Mouse (Mus musculus) kidney, postnatal 10 days (tissue): ENCODE results near the gene Fstl5.
"Not testable (repeated sequence)": the region's sequence is repeated elsewhere in the genome, so short reads cannot be mapped to it uniquely, and the experiment has no call there.

Source experiments
- DNase-seq: peaks from one replicate; pipeline ENCODE4 v3.0.0; 2021; ENCODE audit warnings: mixed read lengths

The Fstl5 gene

DNA sequence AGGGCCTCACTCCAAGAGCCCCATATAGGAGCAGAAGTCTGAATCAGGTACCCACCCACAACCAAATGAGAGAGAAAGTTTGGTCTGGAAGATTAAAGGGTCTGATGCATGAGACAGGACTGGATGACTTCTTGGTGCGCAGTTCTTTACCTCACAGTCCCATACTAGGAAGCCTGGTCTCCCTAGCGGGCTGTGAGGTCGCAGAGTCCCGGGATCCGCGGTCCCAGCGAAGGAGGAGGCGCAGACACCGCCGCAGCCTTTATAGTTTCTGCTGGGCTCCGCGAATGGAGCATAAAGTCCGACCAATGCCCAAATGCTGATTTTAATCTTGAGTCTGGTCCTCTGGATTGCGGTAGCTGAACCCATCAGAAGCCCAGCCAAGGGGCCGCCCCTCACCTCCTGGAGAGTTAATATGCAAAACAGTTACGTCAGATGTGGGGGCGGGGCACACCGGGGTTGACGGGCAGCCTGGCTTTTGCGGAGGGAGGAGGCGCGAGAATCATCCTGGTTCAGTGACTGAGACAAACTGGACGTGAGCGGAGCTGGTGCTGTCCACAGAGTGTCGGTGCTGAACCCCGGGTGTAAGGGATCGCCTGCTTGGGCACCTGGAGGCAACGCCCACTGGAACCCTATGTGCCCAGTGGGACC is at the start of gene Fstl5:
Gene Fstl5, plus strand, starts transcription at position 211 of the 648 bp plus-strand sequence.
- peak; percentile 80 for DNase-seq

GRCm38 (mm10) chr3:76025523-76025922 is 48.5 kb upstream of the Fstl5 start:
- DNase-seq: no peak

GRCm38 (mm10) chr3:76051124-76051523 is 22.9 kb upstream of the Fstl5 start:
- no peak for DNase-seq

DNA sequence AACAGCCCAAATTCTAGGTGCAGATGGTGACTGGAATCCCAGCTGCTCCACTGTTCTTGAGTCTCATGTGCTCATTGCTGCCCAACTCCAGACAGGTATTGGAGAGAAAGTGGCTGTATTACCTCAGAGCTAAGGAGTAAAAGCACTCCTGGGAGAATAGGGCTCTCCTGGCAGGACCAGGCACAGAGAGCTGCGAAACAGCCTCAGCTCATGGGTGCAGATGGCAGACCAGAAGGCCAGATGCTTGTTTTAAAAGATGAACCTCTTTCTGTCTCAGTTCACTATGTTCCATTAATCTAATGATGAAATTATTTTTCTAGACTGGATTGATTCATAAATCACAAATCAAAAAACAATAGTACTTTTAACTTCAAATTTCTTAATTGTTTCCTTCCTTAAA is 12.1 kb upstream of the Fstl5 start:
- no peak for DNase-seq

GRCm38 (mm10) chr3:76067920-76068319 is 6.2 kb upstream of the Fstl5 start:
- no peak for DNase-seq

DNA sequence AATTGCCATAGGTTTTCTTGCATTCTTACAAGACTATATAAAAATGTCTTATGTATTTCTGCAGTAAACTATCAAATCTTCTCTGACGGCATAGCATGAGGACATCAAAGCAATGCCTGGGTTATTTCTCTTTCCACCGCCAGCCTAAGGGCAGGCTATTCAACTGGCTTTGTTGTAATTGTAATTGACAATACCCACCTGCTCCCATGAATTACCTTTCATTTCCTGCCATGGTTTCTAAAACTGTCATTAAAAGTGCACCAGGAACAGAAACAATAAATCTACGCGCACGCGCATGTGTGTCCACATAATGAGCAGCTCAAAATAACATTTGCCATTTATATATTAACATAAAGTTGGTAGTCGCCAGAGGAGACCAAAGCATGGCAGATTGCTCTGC is 1.2 kb upstream of the Fstl5 start:
- no peak for DNase-seq

DNA sequence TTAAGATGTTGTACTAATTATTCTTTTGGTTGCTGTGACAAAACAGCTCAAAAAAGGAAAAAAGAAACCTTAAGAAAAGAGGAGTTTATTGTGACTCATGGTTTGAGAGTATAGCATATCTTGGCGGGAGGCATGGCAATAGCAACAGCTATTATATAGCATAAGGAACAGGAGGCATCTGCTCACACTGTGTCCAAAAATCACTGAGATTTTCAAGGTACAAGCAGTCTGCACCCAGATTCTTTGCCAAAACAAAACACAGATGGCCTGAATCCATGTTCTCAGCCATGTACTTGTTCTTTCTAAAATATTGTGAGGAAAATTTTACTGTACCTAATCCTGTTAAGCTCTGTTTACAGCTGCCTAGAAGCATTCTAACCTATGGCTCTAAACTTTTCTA is 66.4 kb downstream of the Fstl5 start:
- no peak for DNase-seq

- DNase-seq: no peak
Observed at GRCm38 (mm10) chr3:76147846-76148245, 73.8 kb downstream of the Fstl5 start.

DNA sequence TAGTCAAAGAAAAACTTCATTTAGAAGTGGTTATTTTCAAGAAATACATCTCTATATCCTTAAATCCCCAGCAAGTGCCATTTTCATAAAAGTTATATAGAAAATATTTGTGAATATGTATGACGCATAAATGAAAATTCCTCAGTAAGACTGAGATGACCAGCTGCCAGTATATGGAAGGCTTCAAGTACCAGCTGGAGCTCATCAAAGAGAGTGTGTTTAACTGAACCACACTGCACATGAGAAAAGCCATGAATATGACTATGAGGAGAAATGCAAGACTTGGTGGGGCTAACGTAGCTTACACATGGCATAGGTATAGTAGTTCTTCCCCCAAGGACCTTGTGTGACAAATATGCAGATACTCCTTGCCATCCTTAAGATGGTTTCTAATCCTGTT is 164.8 kb downstream of the Fstl5 start:
- DNase-seq: no peak

GRCm38 (mm10) chr3:76251385-76251784 is 177.3 kb downstream of the Fstl5 start:
- no peak for DNase-seq

DNA sequence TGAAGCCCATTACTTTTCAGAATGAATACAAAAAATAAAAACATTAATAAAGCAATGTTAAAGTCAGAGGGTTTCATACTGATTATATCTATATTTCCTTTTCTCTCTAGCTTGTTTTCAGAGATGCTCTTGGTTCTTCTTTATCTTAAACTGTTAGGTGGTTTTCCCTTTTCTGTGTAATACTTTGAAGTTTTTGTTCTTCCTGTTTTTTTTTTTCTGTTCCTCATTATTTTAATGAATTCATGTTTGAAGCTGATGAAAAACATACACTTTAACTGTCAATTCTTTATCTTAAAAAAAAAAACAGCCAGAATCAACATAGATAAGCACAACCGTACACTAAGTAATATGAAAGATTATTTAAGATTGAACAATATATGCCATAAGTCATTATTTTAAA is 218.9 kb downstream of the Fstl5 start:
- no peak for DNase-seq

GRCm38 (mm10) chr3:76294394-76294793 is 220.3 kb downstream of the Fstl5 start:
- DNase-seq: no peak

- DNase-seq: no peak
Observed at GRCm38 (mm10) chr3:76301026-76301773, 227.1 kb downstream of the Fstl5 start.

GRCm38 (mm10) chr3:76316991-76317390 is 242.9 kb downstream of the Fstl5 start:
- DNase-seq: no peak

DNA sequence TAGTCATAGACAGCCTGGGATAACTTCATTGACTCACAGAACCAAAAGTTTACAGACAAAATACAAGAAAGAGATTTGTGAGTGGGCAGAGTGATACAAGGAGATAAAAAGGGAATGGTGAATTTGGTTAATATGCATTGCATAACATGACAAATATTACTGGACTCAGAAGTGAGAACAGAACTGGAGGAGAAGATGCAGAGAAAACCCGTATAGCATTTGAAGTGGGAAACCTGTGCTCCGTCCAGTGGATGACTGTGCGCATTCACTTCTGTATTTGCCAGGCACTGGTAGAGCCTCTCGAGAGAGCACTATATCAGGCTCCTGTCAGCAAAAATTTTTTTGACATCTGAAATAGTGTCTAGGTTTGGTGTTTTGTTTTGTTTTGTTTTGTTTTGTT is 245.5 kb downstream of the Fstl5 start:
- no peak for DNase-seq

DNA sequence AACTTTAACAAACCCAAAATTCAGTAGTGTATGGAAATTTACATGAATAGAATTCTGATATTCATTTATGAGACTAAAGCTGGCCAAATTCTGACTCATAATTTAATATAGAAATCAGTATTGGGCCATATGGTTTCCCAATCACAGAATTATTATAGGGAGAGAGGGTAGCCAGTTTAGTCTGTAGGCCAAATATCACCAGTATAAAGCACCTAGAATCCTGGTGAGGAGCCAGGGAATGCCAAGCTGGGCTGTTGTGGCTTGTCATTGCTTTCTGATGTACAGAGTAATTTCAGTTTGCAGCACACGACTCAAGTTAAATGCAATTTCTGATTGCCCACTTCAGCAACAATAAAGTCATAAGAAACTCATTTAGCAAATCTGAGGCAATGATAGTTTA is 248.4 kb downstream of the Fstl5 start:
- no peak for DNase-seq

DNA sequence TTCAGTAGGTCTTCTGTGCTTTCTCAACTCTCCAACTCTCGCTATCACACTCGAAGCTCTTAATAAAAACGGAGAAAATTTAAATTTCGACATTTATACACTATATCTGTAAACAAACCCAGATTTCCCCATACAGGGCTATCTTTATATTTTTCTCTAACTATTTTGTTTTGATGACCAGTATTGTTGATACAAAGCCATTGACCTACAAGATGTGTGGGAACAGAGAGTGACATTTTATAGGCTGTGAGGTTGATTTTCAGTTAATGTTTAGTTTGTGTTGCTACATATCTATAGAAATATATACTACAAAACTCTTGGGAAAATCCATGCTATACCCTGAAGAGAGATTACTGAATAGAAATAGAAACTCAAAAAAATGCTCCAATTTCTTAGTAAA is 262.9 kb downstream of the Fstl5 start:
- no peak for DNase-seq

DNA sequence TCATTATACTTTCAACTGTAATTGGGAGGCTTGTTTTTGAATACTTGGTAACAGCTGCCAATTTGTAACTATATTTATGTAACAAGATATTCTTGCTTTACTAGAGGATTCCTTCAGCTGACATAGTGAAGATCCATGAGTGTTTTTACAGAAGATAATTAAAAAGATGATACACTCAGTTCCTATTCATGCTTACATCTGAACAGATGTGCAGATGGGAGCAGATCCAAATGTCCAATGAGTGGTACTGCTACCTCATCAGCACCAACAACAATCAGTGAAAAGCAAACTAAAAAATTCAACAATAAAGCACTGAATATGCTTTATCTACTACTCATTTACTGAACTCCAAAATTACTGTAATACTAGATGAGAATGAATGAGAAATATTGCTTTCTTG is 292.9 kb downstream of the Fstl5 start:
- no peak for DNase-seq

DNA sequence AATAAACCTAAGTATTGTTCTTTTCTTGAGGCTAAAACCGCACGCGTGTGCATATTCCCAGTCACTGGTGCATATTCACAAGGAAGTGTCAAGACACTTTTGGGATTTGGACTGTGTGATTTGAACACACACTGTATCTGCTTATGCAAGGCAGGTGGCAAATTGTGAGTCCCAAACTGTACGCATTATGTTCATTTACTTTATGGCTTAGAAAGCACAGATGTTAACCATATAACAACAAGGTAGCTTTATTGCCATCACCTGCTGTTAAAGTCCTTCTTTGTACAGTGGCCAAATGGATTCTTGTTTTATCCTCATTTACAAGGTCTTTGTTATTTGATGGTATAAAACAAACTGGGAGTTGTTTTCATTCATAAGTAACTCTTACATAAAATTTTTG is 295.8 kb downstream of the Fstl5 start:
- no peak for DNase-seq

DNA sequence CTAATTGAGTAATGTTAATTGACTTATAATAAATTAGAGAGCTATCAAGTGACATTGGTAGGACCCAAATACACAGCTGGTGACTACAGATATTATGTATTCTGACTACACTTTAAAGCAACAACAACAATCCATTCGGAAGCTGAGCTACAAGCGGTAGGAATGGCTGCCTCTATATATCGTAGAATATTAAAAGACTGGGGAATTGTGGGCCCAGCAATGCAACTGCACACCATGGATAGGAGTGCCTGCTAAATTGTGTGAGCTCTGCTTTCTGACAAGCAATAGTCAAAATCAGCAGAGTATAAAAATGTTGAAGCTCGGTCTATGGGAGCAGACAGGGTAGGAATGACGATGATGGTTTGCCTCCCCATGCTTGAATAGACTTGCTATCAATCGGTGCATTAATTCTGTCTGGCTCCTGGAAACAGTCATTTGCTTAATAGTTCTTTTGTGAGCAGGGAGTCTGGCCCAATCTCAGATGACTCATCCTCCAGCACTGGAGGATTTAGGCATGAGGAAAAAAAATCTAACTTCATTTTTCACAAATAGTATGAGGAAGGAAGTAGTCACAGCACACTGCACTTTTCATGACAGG is 354.8 kb downstream of the Fstl5 start:
- no peak for DNase-seq

DNA sequence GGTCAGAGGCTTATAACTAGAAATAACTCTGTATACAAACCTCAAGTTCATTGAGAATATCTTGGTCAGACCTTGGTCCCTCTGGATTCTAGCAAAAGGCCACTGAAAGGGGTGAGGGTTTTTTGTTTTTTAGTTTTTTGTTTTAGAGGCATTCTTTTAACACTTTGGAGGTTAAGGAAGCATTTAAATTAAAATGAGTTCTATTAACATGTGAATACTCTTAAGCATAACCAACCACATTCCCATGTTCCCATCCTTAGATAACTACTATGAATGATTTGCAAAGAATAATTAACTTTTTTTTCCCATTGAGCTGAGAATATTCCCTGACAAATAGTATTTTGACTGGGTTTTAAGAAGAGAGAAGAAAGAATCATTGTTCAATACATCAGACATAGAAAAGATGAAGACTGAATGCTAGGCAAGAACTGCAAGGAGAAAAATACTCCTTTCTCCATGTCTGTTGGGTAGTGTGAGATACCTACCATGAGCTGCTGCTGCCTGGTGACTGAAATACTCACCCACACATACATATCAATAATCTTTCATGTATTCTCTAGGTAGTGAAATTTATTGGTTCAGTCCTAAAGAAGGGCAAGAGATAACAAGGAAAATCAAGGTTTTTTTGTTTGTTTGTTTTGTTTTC is 393.3 kb downstream of the Fstl5 start:
- DNase-seq: no peak

GRCm38 (mm10) chr3:76468147-76468546 is 394.1 kb downstream of the Fstl5 start:
- no peak for DNase-seq

GRCm38 (mm10) chr3:76507891-76508290 is 433.8 kb downstream of the Fstl5 start:
- DNase-seq: not testable (repeated sequence)

GRCm38 (mm10) chr3:76508811-76509210 is 434.7 kb downstream of the Fstl5 start:
- no peak for DNase-seq
